Mouse (Mus musculus): ENCODE data around the gene Dnajb12. TPM values are rescaled to one million over a fixed set of nuclear protein-coding genes. Genes with fewer than 3 reads are reported as not detected.

Gene Dnajb12
- polyA plus RNA-seq, 1 experiment from 2014 or later, result 13.5 TPM

DNA sequence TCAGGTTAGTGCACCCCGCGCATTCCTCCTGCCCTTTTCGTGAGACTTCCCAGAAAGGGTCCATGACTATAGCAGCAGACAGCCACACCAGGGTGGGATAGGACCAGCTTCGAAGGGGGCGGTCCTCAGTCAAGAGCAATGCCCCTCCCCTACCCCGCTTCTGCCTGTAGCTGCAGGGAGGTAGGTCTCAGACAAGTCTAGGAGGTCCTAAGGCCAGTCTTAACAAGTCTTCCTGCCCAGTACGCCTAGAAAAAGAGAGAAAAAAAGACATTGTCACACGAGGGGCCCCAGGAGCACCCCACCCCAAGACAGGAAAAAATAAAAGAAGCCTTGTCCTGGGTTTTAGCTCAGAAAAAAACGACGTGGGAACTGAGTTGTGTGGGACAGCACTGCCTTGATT, 37.3 kb downstream of the Dnajb12 start:
- DNase-seq (ENCODE audit: low spot score), result peak; percentile 69

- no peak for DNase-seq (ENCODE audit: low spot score)
These were observed 38.8 kb downstream of the Dnajb12 start for GRCm38 (mm10) chr10:59918111-59918510.

- no peak for DNase-seq (ENCODE audit: low spot score)
These were observed 40.3 kb downstream of the Dnajb12 start for GRCm38 (mm10) chr10:59919494-59920181.

DNA sequence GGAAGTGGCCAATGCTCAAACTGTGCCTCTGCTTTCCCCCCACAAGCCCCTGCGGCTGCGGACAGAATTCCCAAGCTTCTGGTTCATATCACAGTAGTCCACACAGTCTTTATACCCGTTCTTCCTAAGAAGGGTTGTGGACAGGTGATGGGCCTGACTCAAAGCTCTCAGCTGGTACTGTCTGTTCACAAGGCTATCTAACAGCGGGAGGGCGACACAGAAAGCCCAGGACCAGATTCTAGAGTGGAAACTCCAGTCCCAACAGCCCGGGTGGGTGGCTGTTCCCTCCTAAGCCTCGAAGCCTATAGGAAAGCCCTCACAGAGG, 41.1 kb downstream of the Dnajb12 start:
- no peak for DNase-seq (ENCODE audit: low spot score)

DNA sequence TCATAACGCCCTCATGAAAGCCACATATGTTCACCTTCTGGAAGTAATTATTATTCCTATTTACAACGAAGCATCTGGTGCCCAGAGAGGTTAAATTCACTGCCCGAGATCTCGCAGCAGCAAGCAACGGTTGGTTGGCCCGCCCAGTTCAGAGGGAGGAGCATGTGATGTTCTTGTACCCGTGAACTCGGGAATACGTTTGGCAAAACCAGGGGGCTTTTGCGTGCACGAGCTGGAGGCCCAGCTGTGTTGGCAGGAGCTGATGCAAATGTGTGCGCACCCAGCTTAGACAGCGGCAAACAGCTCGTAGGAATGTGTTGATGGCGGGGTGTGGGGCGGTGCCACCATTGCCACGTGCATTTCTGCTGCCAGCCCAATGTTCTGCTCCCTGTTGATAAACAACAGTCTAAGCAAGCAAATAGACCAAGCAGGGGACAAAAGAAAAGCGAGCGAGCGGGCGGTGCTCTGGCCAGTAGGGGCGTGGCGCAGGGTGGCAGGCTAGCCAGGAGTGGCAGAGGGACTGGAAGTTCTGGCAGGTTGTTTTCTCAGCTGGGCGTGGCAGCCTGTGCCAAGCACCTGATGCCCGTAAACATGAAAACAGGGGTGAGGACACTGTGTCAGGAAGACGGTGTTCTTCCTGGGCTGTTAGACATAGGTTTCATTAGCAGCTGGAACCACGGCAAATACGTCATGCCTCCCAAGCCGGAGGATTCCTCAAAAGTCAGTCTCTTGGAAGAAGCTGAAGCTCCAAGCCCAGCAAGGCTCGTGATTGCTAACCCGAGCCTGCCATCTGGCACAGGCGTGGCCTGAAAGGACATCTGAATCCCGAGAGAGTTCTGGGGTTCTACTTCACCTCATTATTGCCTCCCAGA, 41.7 kb downstream of the Dnajb12 start:
- peak; percentile 43 for DNase-seq (ENCODE audit: low spot score)

GRCm38 (mm10) chr10:59923493-59923892, 44.1 kb downstream of the Dnajb12 start:
- DNase-seq (ENCODE audit: low spot score), result no peak

DNA sequence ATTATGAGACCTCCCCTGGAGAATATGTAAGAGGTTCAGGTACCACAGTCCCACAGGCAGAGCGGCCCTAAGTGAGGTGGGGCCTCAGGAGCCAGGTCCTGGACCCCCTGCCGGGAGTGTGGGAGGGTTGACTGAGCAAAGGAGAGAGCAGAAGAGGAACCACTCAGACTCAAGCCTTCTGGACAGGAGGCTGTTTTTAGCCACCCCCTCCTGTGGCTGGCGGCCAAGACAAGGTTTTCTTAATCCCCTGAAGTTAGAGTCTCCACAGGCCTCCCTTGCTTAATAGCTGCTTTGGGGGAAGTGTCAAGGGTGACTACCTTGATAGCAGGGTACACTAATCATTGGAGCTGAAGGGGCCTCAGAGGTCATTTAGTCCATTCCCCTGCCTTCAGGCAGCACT, 44.9 kb downstream of the Dnajb12 start:
- no peak for DNase-seq (ENCODE audit: low spot score)

GRCm38 (mm10) chr10:59929205-59929604, 49.8 kb downstream of the Dnajb12 start:
- no peak for DNase-seq (ENCODE audit: low spot score)

- no peak for DNase-seq (ENCODE audit: low spot score)
These were observed 51.6 kb downstream of the Dnajb12 start for GRCm38 (mm10) chr10:59930996-59931395.

- peak; percentile 46 for DNase-seq (ENCODE audit: low spot score)
These were observed 53.2 kb downstream of the Dnajb12 start for GRCm38 (mm10) chr10:59932521-59932920.

GRCm38 (mm10) chr10:59934039-59934438, 54.7 kb downstream of the Dnajb12 start:
- DNase-seq (ENCODE audit: low spot score), result no peak

DNA sequence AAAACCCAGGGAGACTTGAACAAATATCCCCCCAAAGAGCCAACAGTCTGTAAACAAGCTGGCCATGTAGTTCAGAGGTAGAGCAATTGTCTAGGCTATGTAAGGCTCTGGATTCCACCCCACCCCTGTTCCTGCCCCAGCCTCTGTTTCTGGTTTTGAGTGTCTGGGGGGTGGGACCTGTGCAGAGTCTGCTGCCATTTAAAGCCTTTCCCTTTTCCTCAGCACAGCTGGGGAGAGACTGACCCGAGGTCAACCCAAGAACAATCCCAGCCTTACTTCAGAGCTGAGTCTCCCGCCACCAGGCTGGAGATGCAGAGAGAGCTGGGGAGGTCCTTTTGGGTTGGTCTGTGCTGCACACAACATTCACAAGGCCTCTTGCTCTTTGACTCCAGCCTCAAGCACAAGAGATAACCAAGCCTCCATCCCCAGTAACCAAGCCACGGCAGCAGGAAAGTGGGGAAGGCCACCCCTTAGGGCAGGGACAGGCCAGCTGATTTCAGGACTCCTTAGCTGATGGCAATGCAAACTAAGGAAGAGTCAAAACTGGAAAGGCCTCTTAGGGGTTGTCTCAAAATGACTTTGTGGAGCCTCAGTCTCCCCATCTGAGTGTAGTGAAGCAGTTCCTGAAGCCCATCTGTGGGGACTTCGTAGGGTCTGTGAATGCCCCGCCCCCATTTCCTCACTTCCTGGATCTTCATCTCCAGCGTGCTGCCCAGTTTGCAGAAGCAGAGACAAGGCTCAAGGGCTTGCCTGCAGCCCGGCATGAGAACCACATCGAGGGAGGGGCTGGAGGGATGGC, 56.9 kb downstream of the Dnajb12 start:
- no peak for DNase-seq (ENCODE audit: low spot score)

GRCm38 (mm10) chr10:59938662-59939061, 59.3 kb downstream of the Dnajb12 start:
- DNase-seq (ENCODE audit: low spot score), result no peak

- DNase-seq (ENCODE audit: low spot score), result no peak
These were observed 59.7 kb downstream of the Dnajb12 start for GRCm38 (mm10) chr10:59939081-59939480.

DNA sequence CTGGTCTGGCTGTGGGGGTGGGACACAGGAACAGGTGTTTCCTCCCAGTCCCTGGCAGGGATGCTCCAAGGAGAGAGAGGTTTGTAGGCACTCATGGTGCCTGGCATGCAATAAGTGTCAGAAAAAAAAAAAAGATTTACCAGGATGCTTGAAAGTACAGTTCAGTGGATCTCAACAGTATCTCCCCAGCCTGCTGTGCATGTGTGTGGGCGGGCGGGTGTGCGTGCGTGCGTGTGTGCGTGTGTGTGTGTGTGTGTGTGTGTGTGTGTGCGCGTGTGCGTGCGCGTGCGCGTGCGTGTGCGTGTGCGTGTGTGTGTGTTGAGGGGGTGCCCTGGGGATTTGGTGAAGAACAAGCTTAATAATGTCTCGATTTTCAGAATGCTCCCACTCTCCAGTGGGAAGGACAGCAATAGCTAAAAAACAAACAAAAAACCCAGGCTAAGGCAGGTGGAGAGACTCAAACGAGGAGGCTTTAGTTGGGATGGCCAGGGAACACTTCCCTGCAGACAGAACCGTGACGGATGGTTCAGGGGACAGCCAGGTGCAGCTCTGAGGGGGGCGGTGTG, 63.0 kb downstream of the Dnajb12 start:
- DNase-seq (ENCODE audit: low spot score), result no peak

DNA sequence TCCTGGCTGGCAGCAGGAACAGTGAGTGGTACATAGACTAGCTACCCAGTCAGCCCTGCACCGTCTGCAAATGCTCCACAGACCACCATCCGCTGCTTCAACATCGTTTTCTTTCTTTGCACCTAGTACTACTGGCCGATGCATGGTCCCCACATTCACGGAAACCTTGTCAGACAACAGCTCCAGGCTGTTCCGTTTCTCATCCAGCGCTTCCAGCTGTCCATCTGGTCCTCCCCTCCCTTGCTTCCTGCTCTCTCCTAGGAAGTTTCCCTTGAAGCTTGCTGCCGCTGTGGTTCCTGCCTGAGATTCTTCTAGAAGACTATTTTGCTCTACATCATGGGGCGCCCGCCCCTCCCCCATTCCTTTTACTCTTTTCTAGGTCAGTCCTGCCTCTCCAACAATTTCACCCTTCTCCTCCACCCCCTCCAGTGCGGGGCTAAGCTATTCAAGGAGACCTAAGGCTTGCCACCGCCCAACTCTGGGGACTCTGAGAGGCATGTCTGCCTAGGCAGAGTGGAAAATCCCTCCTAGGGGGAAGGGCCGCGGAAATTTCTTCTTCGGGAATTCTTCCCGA, 63.6 kb downstream of the Dnajb12 start:
- peak; percentile 64 for DNase-seq (ENCODE audit: low spot score)

DNA sequence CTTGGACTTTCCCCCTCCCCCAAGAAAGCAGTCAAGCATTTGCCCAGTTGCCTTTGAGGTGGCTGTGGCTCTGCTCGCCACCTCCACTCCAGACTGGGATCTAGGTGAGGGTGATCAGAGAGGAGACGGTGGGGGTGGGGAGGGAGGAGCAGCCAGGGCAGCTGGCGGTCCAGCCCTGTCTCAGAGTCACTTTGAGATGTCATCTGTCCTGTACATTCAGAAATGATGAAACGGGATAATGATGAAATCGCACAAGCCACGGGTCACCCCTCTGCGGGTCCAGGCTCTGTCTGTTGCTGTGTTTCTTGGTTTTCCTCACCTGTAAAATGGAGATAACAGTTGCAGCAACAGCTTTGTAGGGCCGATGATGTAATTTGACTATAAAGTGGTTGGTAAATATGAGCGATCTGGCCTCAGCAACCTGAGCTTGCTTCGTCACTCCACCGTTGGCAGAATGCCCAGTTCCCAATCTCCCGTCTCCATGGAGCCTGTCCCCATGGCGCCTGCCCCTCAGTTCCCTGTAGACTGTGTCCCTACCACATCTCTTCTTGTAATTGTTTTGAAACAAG, 64.1 kb downstream of the Dnajb12 start:
- DNase-seq (ENCODE audit: low spot score), result no peak

DNA sequence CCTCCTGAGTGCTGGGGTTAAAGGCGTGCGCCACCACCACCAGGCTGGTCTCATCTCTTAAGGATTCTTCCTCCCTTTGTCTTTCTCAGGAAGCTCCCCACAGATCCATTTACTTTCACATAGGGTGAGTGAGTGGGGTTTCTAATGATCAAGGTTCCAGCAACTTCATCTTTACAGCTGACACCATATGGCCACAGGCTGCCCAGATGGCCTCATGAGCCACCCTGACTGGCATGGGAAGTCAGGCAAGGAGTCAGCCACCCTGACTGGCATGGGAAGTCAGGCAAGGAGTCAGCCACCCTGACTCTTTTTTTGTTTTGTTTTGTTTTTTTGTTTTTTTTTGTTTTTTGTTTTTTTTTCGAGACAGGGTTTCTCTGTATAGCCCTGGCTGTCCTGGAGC, 66.1 kb downstream of the Dnajb12 start:
- no peak for DNase-seq (ENCODE audit: low spot score)

GRCm38 (mm10) chr10:59946362-59946761, 67.0 kb downstream of the Dnajb12 start:
- DNase-seq (ENCODE audit: low spot score), result no peak

DNA sequence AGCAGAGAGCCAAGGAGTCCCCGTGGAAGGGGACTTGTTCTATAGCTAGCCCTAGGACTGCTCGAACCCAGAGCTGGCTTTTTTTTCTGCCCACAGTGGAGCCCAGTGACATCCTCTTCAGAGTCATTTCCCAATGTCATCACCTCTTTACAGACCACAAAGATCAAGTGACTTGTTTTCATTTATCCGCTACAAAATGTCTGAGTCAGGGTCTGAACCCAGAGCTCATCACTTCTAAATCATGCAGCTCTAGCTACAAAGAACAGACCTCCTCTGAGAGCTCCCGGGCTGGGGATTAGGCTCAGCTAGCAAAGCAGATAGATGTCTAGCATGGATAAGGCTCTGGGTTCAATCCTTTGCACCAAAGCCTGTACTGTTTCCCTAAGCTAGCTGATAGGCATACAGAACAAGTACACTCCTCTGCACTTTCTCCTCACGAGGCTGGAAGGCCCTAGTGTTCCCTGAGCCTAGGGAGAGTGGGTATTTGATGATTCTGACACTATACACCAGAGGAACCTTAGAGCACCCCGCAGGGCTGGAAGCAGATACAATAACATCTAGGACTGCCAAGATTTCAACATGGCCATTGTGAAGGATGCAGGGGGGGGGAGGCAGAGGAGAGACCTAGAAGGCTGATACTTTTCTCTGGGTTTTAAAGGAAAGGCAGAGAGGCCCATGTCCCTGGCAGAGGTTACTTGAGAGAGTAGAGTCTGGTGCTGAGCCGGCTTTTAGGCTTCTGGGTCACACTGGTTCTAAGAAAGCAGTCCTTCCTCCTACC, 68.1 kb downstream of the Dnajb12 start:
- DNase-seq (ENCODE audit: low spot score), result no peak

Measured in thymus, postnatal 0 days (tissue).